Mouse (Mus musculus) embryo, embryonic 10 days (tissue): ENCODE measurements around the gene Prrt1.

Source experiments
- DNase-seq: peaks from one replicate; pipeline ENCODE4 v3.0.0-alpha.2; 2015; ENCODE audit warnings: low spot score

Prrt1 gene

GRCm38 (mm10) chr17:34672246-34672792 is 43.0 kb downstream of the Prrt1 start:
- no peak for DNase-seq

- no peak for DNase-seq
Measured at GRCm38 (mm10) chr17:34673139-34673538, 43.8 kb downstream of the Prrt1 start.

GRCm38 (mm10) chr17:34674524-34675204 is 45.3 kb downstream of the Prrt1 start:
- no peak for DNase-seq

- DNase-seq, result no peak
Measured at GRCm38 (mm10) chr17:34675205-34676092, 46.1 kb downstream of the Prrt1 start.

- no peak for DNase-seq
Measured at GRCm38 (mm10) chr17:34676093-34676460, 46.7 kb downstream of the Prrt1 start.

- DNase-seq, result no peak
Measured at GRCm38 (mm10) chr17:34676671-34677070, 47.3 kb downstream of the Prrt1 start.

- no peak for DNase-seq
Measured at GRCm38 (mm10) chr17:34680191-34680590, 50.9 kb downstream of the Prrt1 start.

- no peak for DNase-seq
Measured at GRCm38 (mm10) chr17:34680621-34681020, 51.3 kb downstream of the Prrt1 start.

GRCm38 (mm10) chr17:34681132-34681571 is 51.8 kb downstream of the Prrt1 start:
- DNase-seq, result no peak

- DNase-seq, result no peak
Measured at GRCm38 (mm10) chr17:34681881-34682536, 52.7 kb downstream of the Prrt1 start.
